Mouse (Mus musculus) stomach, embryonic 16.5 days (tissue): ENCODE data around the gene Fhad1. TPM values are rescaled to one million over a fixed set of nuclear protein-coding genes. Genes with fewer than 3 reads are reported as not detected.

Experiments
- ATAC-seq: fragments of 200-750 bp; cut with Nextera tagmentation; 2 replicates; pipeline ENCODE4 v1.8.0; 2017; ENCODE audit warnings: moderate number of reproducible peaks, moderate TSS enrichment; ENCODE audit not compliant: insufficient read depth, low FRiP score
- H3K27ac ChIP-seq: fragments of 300-500 bp; sonication (generic); 2 replicates; pipeline ENCODE4 v1.5.1; 2014; ENCODE audit warnings: low read length
- H3K27me3 ChIP-seq: fragments of 300-500 bp; sonication (generic); 2 replicates; pipeline ENCODE4 v1.6.1; 2014; ENCODE audit warnings: low read length, control low read depth, mixed read lengths; ENCODE audit not compliant: control insufficient read depth, insufficient read depth
- H3K36me3 ChIP-seq: fragments of 300-500 bp; sonication (generic); 2 replicates; pipeline ENCODE4 v1.6.1; 2014; ENCODE audit warnings: low read length; ENCODE audit not compliant: control insufficient read depth, insufficient read depth
- H3K4me1 ChIP-seq: fragments of 300-500 bp; sonication (generic); 2 replicates; pipeline ENCODE4 v1.6.1; 2014; ENCODE audit warnings: low read length, control low read depth, mixed read lengths; ENCODE audit not compliant: control insufficient read depth, insufficient read depth
- H3K4me2 ChIP-seq: fragments of 300-500 bp; sonication (generic); 2 replicates; pipeline ENCODE4 v1.6.1; 2014; ENCODE audit warnings: low read depth, low read length, mixed read lengths
- H3K4me3 ChIP-seq: fragments of 300-500 bp; sonication (generic); replicated peaks from 2 replicates; pipeline ENCODE4 v1.5.1; 2014; ENCODE audit warnings: mild to moderate bottlenecking, low read length
- H3K9ac ChIP-seq: fragments of 300-500 bp; sonication (generic); 2 replicates; pipeline ENCODE4 v1.6.1; 2014; ENCODE audit warnings: low read length
- H3K9me3 ChIP-seq: fragments of 300-500 bp; sonication (generic); replicated peaks from 2 replicates; pipeline ENCODE4 v1.6.1; 2016; ENCODE audit warnings: low read length, control low read depth; ENCODE audit not compliant: control insufficient read depth
- WGBS: fragments of 180-500 bp; shearing (Covaris S2); extraction: QIAGEN DNeasy Blood & Tissue Kit; methylation state at CpG from one replicate; pipeline ENCODE4 v1.1.7; 2014; 5-methylcytosine and 5-hydroxymethylcytosine counted together
- polyA plus RNA-seq: library from polyadenylated mRNA; unstranded; fragments of >200 nt; fragmentation: Nextera tagmentation; extraction: Ambion mirVana; gene quantifications from 2 replicates; pipeline ENCODE4 v1.2.1, GENCODE M21; 2015

The Fhad1 gene
- polyA plus RNA-seq, 1 experiment from 2014 or later: 5.3 TPM

DNA sequence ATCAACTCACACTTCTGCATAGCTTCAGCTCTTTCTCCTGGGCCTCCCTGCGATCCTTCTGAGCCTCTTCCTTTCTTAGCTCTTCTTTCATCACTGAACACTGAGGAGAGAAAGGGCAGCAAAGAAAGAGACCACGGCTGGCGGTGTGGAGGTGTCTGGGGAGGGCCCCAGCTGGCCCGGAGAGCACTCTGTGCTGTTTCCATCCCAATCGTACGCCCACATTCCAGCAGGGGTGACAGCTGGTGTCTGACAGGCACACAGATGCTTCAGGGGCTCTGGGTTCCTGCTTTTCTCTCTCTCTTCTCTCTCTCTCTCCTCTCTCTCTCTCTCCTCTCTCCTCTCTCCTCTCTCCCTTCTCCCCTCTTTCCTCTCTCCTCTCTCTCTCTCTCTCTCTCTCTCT is 50.3 kb downstream of the Fhad1 start:
- H3K4me1 ChIP-seq: peaks cover 7% of the 10 kb centered on the region; the same call in 1 of the 2 replicates
- WGBS: 19% methylated on average over 6 of the region's 6 CpGs

DNA sequence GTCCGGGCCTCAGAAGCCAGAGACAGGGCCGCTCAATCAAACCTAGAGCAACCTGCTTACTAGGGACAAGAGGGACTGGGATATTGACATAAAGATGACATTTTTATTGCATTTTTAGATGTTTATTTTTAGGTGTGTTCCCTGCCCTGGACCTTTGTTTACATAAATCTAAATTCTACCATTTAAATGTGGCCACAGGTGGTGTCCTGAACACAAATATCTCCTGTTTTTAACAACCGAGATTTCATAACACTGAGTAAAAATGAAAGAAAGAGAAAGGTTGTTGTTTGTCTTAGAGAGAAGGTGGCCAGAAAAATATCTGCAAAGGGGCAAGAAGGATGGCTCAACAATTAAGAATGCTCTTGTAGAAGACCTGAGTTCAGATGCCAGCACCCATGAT is 51.0 kb downstream of the Fhad1 start:
- Histone ChIP-seq H3K9me3 (0 out of 2 replicates have a peak, but pooled peaks cover 3% of the 10 kb centered on the region), H3K27me3 (no peaks in the 10 kb centered on the region), H3K4me1 (peaks cover 12% of the 10 kb centered on the region), H3K4me3 (no peak overlapping the region), H3K4me2 (no peak overlapping the region), H3K27ac (no peak overlapping the region), H3K9ac (no peak overlapping the region), H3K36me3 (no peaks in the 10 kb centered on the region)
- 72% methylated on average over 3 of the region's 3 CpGs for WGBS
- ATAC-seq: no peak

More for the DNA sequence above, 50.3 kb downstream of the Fhad1 start:
- H3K36me3 ChIP-seq: no peaks in the 10 kb centered on the region
- no peaks in the 10 kb centered on the region for H3K27me3 ChIP-seq
- no peak for ATAC-seq
- no peak overlapping the region for H3K4me2 ChIP-seq
- no peak overlapping the region for H3K9ac ChIP-seq
- H3K9me3 ChIP-seq: 0 out of 2 replicates have a peak, but pooled peaks cover 3% of the 10 kb centered on the region
- no peak overlapping the region for H3K4me3 ChIP-seq
- no peak overlapping the region for H3K27ac ChIP-seq

DNA sequence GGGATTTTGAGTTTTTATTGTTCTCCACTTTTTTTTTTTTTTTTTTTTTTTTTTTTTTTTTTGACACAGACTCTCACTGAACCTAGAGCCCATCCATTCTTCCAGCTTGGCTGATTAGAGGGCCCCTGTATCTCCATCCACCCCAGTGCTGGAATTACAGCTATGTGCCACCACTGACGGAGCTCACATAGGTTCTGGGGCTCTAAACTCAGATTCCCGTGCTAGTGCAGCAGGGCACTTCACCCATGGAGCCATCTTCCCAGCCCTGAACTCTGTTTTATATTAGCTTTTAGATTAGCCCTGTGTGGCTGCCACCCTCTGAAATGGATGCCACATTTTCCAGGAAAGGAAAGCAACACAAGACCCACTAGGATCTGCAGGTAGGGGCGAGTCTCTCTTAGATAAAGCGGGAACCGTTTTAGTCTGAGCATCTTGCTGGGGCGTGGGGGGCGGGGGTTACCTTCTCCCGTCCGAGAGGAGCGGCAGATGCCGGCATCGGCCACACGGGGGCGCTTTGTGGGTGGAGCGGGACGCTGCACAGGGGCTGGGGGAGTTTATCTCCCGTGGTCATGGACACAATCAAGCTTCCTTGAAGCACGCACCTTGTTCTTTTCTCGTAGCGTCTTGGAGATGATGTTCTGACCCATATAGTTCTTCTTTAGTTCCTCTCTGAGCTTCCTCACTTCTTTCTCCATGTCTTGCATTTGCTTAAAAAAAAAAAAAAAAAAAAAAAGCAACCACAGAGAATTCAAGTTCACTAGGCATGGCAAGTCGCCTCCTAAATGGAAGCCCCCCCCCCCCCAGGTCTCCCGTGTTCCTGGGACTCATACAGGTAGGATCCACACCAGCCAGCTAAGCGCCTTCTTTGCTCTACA is 51.8 kb downstream of the Fhad1 start:
- H3K4me1 ChIP-seq: peaks cover 18% of the 10 kb centered on the region
- no peak for ATAC-seq
- H3K9ac ChIP-seq: no peak overlapping the region
- no peaks in the 10 kb centered on the region for H3K27me3 ChIP-seq
- no peaks in the 10 kb centered on the region for H3K36me3 ChIP-seq
- H3K9me3 ChIP-seq: 0 out of 2 replicates have a peak, but pooled peaks cover 3% of the 10 kb centered on the region
- no peak overlapping the region for H3K27ac ChIP-seq
- 15% methylated on average over 23 of the region's 23 CpGs for WGBS
- no peak overlapping the region for H3K4me2 ChIP-seq
- no peak overlapping the region for H3K4me3 ChIP-seq

DNA sequence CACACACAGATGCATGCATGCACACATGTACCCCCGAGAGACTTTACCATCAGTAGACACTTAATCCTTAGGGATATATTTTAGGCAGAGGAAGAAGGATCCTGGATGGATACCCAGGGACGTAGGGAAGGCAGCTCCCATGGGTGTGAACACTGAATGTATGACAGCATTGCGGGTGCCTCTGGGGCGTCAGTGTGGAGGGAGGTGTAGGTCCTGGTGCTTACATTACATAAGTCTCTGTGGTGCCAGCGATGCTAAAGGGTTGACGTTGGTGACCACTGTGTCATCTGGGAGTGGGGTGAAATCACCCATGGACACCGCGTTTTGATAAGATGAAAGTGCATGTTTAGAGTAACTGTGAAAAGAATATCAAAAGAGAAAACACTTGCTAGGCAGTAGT is 54.8 kb downstream of the Fhad1 start:
- H3K4me1 ChIP-seq: peaks cover 22% of the 10 kb centered on the region
- 0 out of 2 replicates have a peak, but pooled peaks cover 3% of the 10 kb centered on the region for H3K9me3 ChIP-seq
- 78% methylated on average over 8 of the region's 8 CpGs for WGBS
- no peak overlapping the region for H3K9ac ChIP-seq
- no peaks in the 10 kb centered on the region for H3K36me3 ChIP-seq
- no peak overlapping the region for H3K4me2 ChIP-seq
- H3K27ac ChIP-seq: no peak overlapping the region
- ATAC-seq: no peak
- H3K4me3 ChIP-seq: no peak overlapping the region
- H3K27me3 ChIP-seq: no peaks in the 10 kb centered on the region

DNA sequence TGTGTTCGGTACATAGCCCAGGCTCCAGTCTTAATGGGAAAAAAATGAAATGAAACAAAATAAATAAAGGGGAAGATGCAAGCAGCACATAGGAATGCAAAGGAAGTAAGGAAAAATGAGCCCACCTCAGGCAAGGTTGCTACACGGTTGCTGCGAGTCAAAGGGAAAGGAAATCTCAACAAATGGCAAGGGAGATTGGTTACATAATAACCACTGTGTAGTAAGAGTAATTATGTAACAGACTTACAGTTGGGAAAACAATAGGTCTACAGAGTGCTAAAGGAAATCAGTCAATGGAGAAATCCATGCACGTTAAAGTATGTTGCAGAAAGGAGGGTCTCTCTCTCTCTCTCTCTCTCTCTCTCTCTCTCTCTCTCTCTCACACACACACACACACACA is 55.3 kb downstream of the Fhad1 start:
- Histone ChIP-seq H3K4me3 (no peak overlapping the region), H3K27me3 (no peaks in the 10 kb centered on the region), H3K9me3 (0 out of 2 replicates have a peak, but pooled peaks cover 3% of the 10 kb centered on the region), H3K4me1 (peaks cover 24% of the 10 kb centered on the region), H3K4me2 (no peak overlapping the region), H3K36me3 (no peaks in the 10 kb centered on the region), H3K27ac (no peak overlapping the region), H3K9ac (no peak overlapping the region)
- ATAC-seq: no peak
- WGBS: 62% methylated on average over 4 of the region's 4 CpGs

DNA sequence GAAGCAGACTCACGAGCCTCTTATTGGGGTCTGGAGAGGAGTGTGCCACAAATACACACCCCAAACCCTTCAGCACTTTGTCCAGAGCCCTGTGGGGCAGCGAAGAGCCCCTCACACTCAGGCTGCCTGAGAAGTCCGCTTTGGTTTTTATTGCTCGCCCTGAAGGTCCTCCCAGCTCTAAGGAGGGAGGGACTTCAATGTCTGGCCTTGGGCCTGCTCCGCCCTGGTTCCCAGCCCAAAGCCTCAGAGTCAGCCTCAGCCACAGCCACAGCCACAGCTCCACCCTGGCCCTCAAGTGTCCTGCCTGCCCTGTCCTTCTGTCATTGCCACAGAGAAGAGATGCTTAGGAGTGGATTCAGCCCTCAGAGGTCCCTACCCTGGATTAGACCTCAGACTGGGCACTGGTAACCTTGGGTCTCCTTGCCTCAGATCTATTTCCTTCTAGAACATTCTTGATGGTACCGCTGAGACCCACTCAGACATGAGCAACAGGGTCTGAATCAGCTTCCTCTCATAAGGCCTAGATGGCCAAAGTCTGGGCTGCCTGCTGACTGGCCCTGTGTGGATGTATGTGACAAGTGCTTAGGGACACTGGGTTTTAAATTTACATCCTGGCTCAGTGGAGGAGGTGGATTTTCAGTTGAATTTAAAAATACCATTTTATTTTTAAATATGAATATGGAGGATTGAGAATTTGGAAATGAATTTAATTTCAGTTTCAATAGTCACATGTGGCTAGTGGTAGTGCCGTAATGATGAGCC is 56.1 kb downstream of the Fhad1 start:
- WGBS: 46% methylated on average over 7 of the region's 7 CpGs
- Histone ChIP-seq H3K36me3 (no peaks in the 10 kb centered on the region), H3K9ac (peak overlapping the region; percentile 20; the same call in 1 of the 2 replicates), H3K9me3 (0 out of 2 replicates have a peak, but pooled peaks cover 3% of the 10 kb centered on the region), H3K27me3 (no peaks in the 10 kb centered on the region), H3K4me3 (no peak overlapping the region), H3K27ac (peak overlapping the region; percentile 62; the same call in 1 of the 2 replicates), H3K4me1 (peaks cover 26% of the 10 kb centered on the region), H3K4me2 (peak overlapping the region; percentile 37)
- peak; percentile 46 for ATAC-seq

DNA sequence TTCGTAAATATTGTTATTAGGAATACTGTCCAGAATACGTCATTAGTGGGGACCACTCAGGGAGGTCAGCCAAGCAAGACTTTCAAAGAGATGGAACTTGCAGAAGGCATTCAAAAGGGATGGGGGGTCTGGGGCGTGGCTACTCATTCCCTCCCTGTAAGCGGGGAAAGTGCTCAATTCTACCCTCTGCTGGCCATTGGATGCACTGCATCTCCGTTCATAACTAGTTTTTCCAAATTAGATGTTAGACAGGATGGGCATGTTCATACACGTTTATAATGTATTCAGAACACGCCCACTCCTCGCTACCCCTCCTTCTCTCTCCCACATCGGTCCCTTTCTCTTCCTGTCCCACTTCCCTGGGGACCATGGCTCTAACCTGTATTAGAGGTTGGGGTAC is 56.7 kb downstream of the Fhad1 start:
- H3K27ac ChIP-seq: peak overlapping the region; percentile 62; the same call in 1 of the 2 replicates
- H3K9me3 ChIP-seq: 0 out of 2 replicates have a peak, but pooled peaks cover 3% of the 10 kb centered on the region
- no peaks in the 10 kb centered on the region for H3K36me3 ChIP-seq
- peak overlapping the region; percentile 20; the same call in 1 of the 2 replicates for H3K9ac ChIP-seq
- H3K27me3 ChIP-seq: no peaks in the 10 kb centered on the region
- peak overlapping the region; percentile 37 for H3K4me2 ChIP-seq
- 6% methylated on average over 9 of the region's 9 CpGs for WGBS
- peaks cover 27% of the 10 kb centered on the region for H3K4me1 ChIP-seq
- ATAC-seq: peak; percentile 79
- H3K4me3 ChIP-seq: no peak overlapping the region

DNA sequence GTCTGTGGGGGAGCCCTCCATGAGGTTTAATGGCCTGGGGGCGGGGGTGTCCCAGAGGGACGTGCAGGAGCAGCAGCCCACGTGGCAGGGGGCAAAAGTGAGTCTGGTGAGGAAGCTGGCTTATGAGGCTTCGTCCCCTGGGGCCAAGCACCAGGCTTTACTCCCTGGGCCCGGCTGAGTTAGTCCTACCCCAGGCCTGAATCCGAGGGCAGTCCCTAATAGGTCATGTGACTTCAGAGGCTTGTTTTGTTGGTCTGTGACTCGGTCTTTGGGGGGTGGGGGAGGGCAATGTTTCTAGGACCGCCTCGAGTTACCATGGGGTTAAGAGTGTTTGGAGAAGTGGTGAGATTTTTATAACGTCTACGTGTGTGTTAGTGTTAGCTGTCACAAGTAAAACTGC is 57.1 kb downstream of the Fhad1 start:
- Histone ChIP-seq H3K9ac (no peak overlapping the region), H3K27ac (peak overlapping the region; percentile 59; the same call in 1 of the 2 replicates), H3K27me3 (no peaks in the 10 kb centered on the region), H3K4me2 (no peak overlapping the region), H3K4me3 (no peak overlapping the region), H3K4me1 (peaks cover 27% of the 10 kb centered on the region), H3K9me3 (0 out of 2 replicates have a peak, but pooled peaks cover 3% of the 10 kb centered on the region), H3K36me3 (no peaks in the 10 kb centered on the region)
- ATAC-seq: peak; percentile 57
- 21% methylated on average over 11 of the region's 11 CpGs for WGBS
